Mouse (Mus musculus): ENCODE measurements at regions not wholly inside any gene's neighbourhood (a gene's known extent, or its start where the extent isn't known, plus 50 kb on each side); places are given as distances from the start of the nearest gene placed in this dataset.

DNA sequence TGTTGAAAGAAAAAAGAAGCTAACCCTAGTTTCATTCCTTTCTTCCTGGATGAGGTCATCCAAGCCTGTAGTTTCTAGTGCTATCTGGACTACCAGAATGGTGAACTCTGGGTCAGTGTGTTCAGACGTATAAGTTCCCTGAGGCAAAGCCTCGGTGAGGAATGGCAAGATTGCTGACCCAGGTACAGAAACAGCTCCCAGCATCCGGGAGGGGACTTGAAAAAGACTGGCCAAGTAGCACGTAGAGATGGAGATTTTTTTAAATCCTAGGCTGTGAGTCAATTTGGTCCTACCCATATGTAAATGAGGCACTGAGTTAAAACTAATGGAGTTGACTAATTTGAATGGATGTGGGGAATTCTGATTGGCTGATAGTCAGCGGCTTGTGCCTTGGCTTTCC, 55.0 kb upstream of the Gm11084 start:
- DNase-seq: no peak

DNA sequence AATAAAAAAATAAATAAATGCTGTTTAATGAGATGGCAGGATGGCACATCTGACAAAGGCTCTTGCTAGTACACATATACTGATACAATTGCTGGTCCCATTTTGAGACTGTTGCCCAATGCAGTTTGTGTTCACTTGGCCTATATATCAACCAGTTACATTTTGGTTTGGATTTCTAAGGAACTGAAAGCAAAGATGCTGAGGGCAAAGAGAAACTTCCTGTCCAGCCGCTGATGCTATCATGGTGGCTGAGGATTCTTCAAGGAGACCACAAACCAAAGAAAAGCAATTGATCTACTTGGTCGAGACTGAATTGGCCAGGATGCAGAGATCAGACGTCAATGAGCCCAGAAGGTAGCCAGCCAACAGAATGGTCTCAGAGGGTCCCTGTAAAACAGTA, 53.5 kb upstream of the Gm11084 start:
- DNase-seq: no peak

DNA sequence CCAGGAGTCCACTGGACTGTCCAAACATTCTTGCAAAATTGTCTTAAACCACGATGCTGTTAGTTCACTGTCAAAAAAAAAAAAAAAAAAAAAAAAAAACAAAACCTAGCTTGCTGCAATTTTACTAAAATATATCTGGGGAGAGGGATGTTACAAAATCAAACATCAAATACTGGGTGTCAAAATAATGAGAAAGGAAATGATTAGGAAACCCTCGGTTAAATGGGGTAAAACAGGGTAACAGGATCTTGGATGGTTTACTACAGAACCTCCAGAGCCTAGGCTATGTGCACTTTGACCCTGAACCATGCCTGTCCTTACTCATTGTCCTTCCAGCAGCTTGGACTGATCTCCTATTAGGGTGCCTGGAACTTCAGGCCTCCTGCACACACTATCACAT, 52.8 kb upstream of the Gm11084 start:
- no peak for DNase-seq

DNA sequence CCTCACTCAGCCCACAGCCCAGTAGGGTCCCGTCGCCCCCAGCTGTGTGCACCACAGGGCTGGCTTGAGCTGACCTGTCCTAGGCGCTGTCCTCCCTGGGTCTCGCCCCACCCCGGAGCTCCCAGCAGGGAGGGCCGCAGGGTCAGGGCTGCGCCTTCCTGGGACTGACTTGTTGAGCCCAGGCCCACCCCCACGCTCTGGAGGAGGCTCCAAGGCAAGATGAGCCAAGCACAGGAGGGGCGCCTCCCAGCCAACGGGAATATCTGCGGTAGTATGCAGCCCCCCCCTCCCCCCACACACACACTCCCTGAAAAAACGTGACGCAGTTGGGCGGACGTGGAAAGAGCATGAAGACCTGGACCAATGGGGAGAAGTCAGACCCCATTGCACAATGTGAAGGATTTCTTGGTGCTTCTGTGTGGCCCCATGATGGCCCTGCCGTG, 51.8 kb upstream of the Gm11084 start:
- peak; percentile 26 for DNase-seq

DNA sequence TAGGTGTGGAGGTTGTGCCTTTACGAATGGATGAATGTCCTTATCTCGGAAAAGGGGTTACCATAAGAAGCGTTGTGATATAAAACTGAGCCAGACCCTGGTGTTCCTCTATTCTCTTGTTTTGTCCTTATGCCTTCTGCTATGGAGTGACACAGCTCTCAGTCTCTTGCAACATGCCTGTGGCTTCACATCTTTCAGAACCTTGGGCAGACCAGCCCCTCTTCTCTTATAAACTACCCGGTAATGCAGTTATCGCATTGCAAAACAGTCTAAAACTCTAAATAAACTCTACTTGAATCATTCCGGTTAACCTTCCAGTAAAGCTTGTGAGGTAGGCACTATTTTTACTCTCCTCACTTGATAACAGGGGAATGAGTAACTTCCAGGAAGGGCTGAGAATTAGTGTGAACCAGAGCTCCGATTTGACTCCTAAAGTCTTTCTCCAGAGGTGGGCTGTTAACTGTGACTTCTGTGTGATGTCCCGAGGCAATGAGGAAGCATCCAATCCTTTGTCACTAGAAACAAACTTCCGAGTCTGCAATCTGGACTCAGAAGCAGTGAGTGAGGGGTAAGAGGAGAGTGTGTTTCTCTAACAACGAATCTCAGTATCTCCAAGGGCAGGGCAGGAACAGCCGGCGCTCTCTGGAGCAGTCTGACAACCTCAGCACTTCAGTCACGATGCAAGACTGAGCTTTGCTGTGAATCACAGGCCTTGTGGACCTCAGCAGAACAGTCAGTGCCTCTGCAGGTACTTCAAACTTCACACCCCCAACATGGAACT, 50.9 kb upstream of the Gm11084 start:
- no peak for DNase-seq

All from gastrocnemius, postnatal 10 days (tissue).